Comparison of ENCODE assay signal across 8 mouse cellular contexts in the genomic region with DNA sequence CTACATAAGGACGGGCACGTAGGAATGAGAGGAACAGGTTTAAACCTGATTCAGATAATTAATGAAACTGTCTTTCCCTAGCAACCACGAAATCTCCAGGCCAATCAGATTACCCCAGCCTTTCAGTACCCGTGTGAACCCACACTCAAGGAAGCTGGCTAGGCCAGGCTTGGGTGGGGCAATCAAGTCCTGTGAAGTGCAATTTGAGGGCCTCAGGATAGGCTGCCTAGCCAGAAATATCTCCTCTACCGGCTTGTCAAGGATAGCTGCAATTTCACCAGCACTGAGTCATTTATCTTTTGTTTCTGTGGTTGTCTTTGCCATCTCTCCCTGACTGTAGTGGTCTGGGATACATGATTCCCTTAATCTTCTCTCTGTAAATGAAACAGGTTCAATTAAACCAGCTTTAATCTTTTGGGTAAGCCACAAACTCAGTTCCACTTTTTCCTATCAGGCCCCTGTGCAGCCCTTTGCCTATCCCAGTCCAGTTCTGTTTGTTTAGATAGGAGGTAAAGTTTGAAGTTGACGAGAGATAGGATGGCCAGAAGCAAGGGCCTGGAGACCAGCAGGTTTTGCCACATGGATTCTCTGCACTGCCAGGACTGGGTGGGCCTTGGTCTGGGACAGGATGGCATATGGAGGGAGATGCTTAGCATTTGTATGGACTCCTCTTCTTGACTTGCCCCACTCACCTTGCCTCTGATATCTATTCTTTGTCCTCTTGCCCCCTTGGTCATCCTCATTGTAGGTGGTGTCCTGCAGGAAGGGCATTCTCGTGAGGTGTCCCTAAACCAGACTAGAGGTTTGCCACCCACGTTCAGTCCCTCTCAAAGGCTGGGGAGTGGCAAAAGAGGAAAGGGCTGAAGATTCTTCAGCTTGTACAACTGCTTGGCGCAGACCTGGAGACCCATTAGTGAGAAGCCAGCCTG. TPM values are rescaled to one million over a fixed set of nuclear protein-coding genes. Genes with fewer than 3 reads are reported as not detected.
A peak's percentile ranks its signal among the peaks of the same experiment; 100 is the strongest.
DNase-seq lines count a peak whose midpoint lies in the region; ATAC-seq and TF ChIP-seq lines count a peak whose summit lies in the region.

No protein-coding gene starts in this region.

- TF ChIP-seq POLR2A in cerebellum, adult 2 months (IDR thresholded peaks at IDR 0.05; ENCODE audit: borderline replicate concordance, insufficient read depth, low read length): no peak

- no peak overlapping the region for H3K4me3 ChIP-seq in intestine, postnatal 0 days (ENCODE audit: low read depth, low read length)
- no peak overlapping the region for H3K4me3 ChIP-seq in forebrain, embryonic 13.5 days
- no peak overlapping the region for H3K4me3 ChIP-seq in cerebellum, adult 2 months (replicated peaks; ENCODE audit: insufficient read depth, low read depth, low read length)

- H3K27me3 ChIP-seq in intestine, postnatal 0 days (replicated peaks; ENCODE audit: control insufficient read depth, insufficient read depth, low read length): no peaks in the 10 kb centered on the region
- H3K27me3 ChIP-seq in forebrain, embryonic 13.5 days: no peaks in the 10 kb centered on the region
- H3K27me3 ChIP-seq in cerebellum, adult 2 months (ENCODE audit: control insufficient read depth, insufficient read depth, low read length): no peaks in the 10 kb centered on the region

- no peak for TF ChIP-seq CTCF in intestine, postnatal 0 days (IDR thresholded peaks at IDR 0.05; ENCODE audit: low read depth)
- TF ChIP-seq CTCF in cerebellum, adult 2 months (IDR thresholded peaks at IDR 0.05; ENCODE audit: borderline replicate concordance, insufficient read depth, low read depth, low read length): no peak

- no peaks in the 10 kb centered on the region for H3K36me3 ChIP-seq in intestine, postnatal 0 days (ENCODE audit: control insufficient read depth, insufficient read depth)
- H3K36me3 ChIP-seq in forebrain, embryonic 13.5 days (ENCODE audit: poor library complexity, severe bottlenecking): no peaks in the 10 kb centered on the region

- H3K27ac ChIP-seq in intestine, postnatal 0 days (ENCODE audit: low read depth, low read length): no peak overlapping the region
- no peak overlapping the region for H3K27ac ChIP-seq in forebrain, embryonic 13.5 days
- no peak overlapping the region for H3K27ac ChIP-seq in cerebellum, adult 2 months (ENCODE audit: insufficient read depth, low read length)

- no peak overlapping the region for H3K9ac ChIP-seq in intestine, postnatal 0 days (ENCODE audit: low read depth, low read length)
- H3K9ac ChIP-seq in forebrain, embryonic 13.5 days: no peak overlapping the region

- peak; percentile 29 for DNase-seq in kidney, adult 11 months
- no peak for DNase-seq in kidney, postnatal 36 days
- DNase-seq in ZHBTc4 (ENCODE audit: low read depth, low spot score): peak; percentile 36
- DNase-seq in gastrocnemius, postnatal 36 days: no peak
- DNase-seq in cerebellum, adult 2 months: no peak

- H3K4me2 ChIP-seq in intestine, postnatal 0 days (replicated peaks; ENCODE audit: low read depth): no peak overlapping the region
- H3K4me2 ChIP-seq in forebrain, embryonic 13.5 days: no peak overlapping the region

- intact Hi-C loops in gastrocnemius, postnatal 36 days (cut with DNase I): no loop called here

- ATAC-seq in intestine, postnatal 0 days: peak; percentile 72
- ATAC-seq in megakaryocyte, adult 5-6 weeks (ENCODE audit: poor library complexity, severe bottlenecking): peak; percentile 62; the same call in 1 of the 2 replicates
- no peak for ATAC-seq in forebrain, embryonic 13.5 days

- H3K4me1 ChIP-seq in intestine, postnatal 0 days (replicated peaks; ENCODE audit: control insufficient read depth, insufficient read depth, low read length): no peaks in the 10 kb centered on the region
- H3K4me1 ChIP-seq in forebrain, embryonic 13.5 days: peaks cover 14% of the 10 kb centered on the region
- H3K4me1 ChIP-seq in cerebellum, adult 2 months (ENCODE audit: control insufficient read depth, insufficient read depth, low read length): peaks cover 9% of the 10 kb centered on the region

- H3K9me3 ChIP-seq in intestine, postnatal 0 days (ENCODE audit: control insufficient read depth): no peaks in the 10 kb centered on the region
- H3K9me3 ChIP-seq in forebrain, embryonic 13.5 days (replicated peaks): no peaks in the 10 kb centered on the region

- 47% methylated on average over 9 of the region's 9 CpGs for WGBS in intestine, postnatal 0 days
- WGBS in forebrain, embryonic 13.5 days: 72% methylated on average over 9 of the region's 9 CpGs
- WGBS in cerebellum, adult 2 months: 87% methylated on average over 9 of the region's 9 CpGs

RNA-seq across cellular contexts. Expression of gene Ahnak, which starts 44.6 kb away (rescaled TPM):
- 26.2 and 30.1 TPM in 2 replicates for polyA plus RNA-seq in intestine, postnatal 0 days (2015; fragmentation: Nextera tagmentation; extraction: Ambion mirVana)
- total RNA-seq in megakaryocyte, adult 5-6 weeks (2015): 372 and 397 TPM in 2 replicates
- 659 and 727 TPM in 2 replicates for total RNA-seq in megakaryocyte, adult 5-6 weeks (2017)
- 100 to 1,000 TPM; 171 to 208 TPM for total RNA-seq in gastrocnemius, postnatal 36 days (2021)
- 2.8 and 3.0 TPM in 2 replicates for polyA plus RNA-seq in forebrain, embryonic 13.5 days (2015; fragmentation: Nextera tagmentation; extraction: Ambion mirVana)
- 5.3 and 5.8 TPM in 2 replicates for polyA plus RNA-seq in cerebellum, adult 2 months (2012; rRNA removed)

RNA-seq across cellular contexts. Expression of gene Scgb1a1, which starts 54.1 kb away (rescaled TPM):
- polyA plus RNA-seq in intestine, postnatal 0 days (2015; fragmentation: Nextera tagmentation; extraction: Ambion mirVana): not detected in 2 replicates
- total RNA-seq in megakaryocyte, adult 5-6 weeks (2015): 0.82 and 1.5 TPM in 2 replicates
- 1.6 TPM in 1 of 2 replicates, not detected in the other for total RNA-seq in megakaryocyte, adult 5-6 weeks (2017)
- not detected for total RNA-seq in gastrocnemius, postnatal 36 days (2021)
- polyA plus RNA-seq in forebrain, embryonic 13.5 days (2015; fragmentation: Nextera tagmentation; extraction: Ambion mirVana): not detected in 2 replicates
- polyA plus RNA-seq in cerebellum, adult 2 months (2012; rRNA removed): not detected in 2 replicates

Comparison
In these comparisons a context has a peak if more than half of its experiments do, and no peak if none do; other contexts are left out.
1. DNase-seq: peak in kidney, adult 11 months (single experiment) and ZHBTc4 (single experiment); none in kidney, postnatal 36 days (0 of 2), gastrocnemius, postnatal 36 days (0 of 2) and cerebellum, adult 2 months (0 of 2).